Comparison of ENCODE assay signal across 16 mouse cellular contexts in genomic region chr2:26225242-26225641, GRCm38 (mm10). TPM values are rescaled to one million over a fixed set of nuclear protein-coding genes. Genes with fewer than 3 reads are reported as not detected.
"Had no signal": no experiment of that assay in that cellular context is flagged by ENCODE, and none has a peak within 500 bp of the region (broad histone marks: within the 10 kb centered on the region; RNA-seq: fewer than 3 reads in every experiment).

No protein-coding gene starts in this region.

- H3K9ac ChIP-seq: hindbrain, embryonic 15.5 days; kidney, embryonic 15.5 days; limb, embryonic 13.5 days; lung, embryonic 14.5 days; neural tube, embryonic 13.5 days had no signal

- ATAC-seq: midbrain, embryonic 16.5 days had no signal

- H3K27me3 ChIP-seq: hindbrain, embryonic 15.5 days; kidney, embryonic 15.5 days; limb, embryonic 13.5 days; neural tube, embryonic 13.5 days had no signal

- H3K4me1 ChIP-seq: hindbrain, embryonic 15.5 days; kidney, embryonic 15.5 days; limb, embryonic 13.5 days; midbrain, embryonic 10.5 days; neural tube, embryonic 13.5 days had no signal

- H3K9me3 ChIP-seq: hindbrain, embryonic 15.5 days; kidney, embryonic 15.5 days; limb, embryonic 13.5 days; midbrain, embryonic 10.5 days; neural tube, embryonic 13.5 days had no signal

- H3K4me3 ChIP-seq: hindbrain, embryonic 15.5 days; kidney, embryonic 15.5 days; limb, embryonic 13.5 days; midbrain, embryonic 10.5 days; neural tube, embryonic 13.5 days had no signal

- H3K4me2 ChIP-seq: hindbrain, embryonic 15.5 days; kidney, embryonic 15.5 days; limb, embryonic 13.5 days; liver, embryonic 11.5 days; lung, embryonic 14.5 days; neural tube, embryonic 13.5 days had no signal

- DNase-seq: kidney, adult 18-20 months; kidney, postnatal 14 days; layer of hippocampus, postnatal 36 days; lung, embryonic 14.5 days; lung, postnatal 10 days; lung, postnatal 4 days; right cerebral cortex, postnatal 25 days had no signal

- H3K27ac ChIP-seq: hindbrain, embryonic 15.5 days; kidney, embryonic 15.5 days; limb, embryonic 13.5 days; midbrain, embryonic 10.5 days; neural tube, embryonic 13.5 days had no signal

RNA-seq across cellular contexts. Expression of gene Lhx3, which starts 17.2 kb away (rescaled TPM):
- total RNA-seq: layer of hippocampus, postnatal 36 days; megakaryocyte, adult 5-6 weeks had no signal
- polyA plus RNA-seq: kidney, embryonic 15.5 days; limb, embryonic 13.5 days; liver, embryonic 11.5 days; liver, embryonic 16.5 days; lung, embryonic 14.5 days; midbrain, embryonic 16.5 days had no signal
